Mouse (Mus musculus) forebrain, embryonic 10.5 days (tissue): ENCODE results near the gene Gm49673. TPM values are rescaled to one million over a fixed set of nuclear protein-coding genes. Genes with fewer than 3 reads are reported as not detected.
A peak's percentile ranks its signal among the peaks of the same experiment; 100 is the strongest.
"Not testable (repeated sequence)": the region's sequence is repeated elsewhere in the genome, so short reads cannot be mapped to it uniquely, and the experiment has no call there.

Experiments used
- DNase-seq: peaks from one replicate; pipeline ENCODE4 v3.0.0-alpha.2; 2017; ENCODE audit warnings: low spot score; ENCODE audit errors: extremely low spot score
- H3K27ac ChIP-seq: fragments of 300-500 bp; sonication (generic); 2 replicates; pipeline ENCODE4 v1.5.1; 2016; ENCODE audit warnings: mild to moderate bottlenecking
- H3K27me3 ChIP-seq: fragments of 300-500 bp; sonication (generic); 2 replicates; pipeline ENCODE4 v1.6.1; 2016; ENCODE audit warnings: mild to moderate bottlenecking; ENCODE audit not compliant: poor library complexity, severe bottlenecking
- H3K36me3 ChIP-seq: fragments of 300-500 bp; sonication (generic); replicated peaks from 2 replicates; pipeline ENCODE4 v1.6.1; 2016; ENCODE audit warnings: mild to moderate bottlenecking, moderate library complexity
- H3K4me1 ChIP-seq: fragments of 300-500 bp; sonication (generic); 2 replicates; pipeline ENCODE4 v1.6.1; 2016
- H3K4me3 ChIP-seq: fragments of 300-500 bp; sonication (generic); 2 replicates; pipeline ENCODE4 v1.5.1; 2016; ENCODE audit warnings: mild to moderate bottlenecking, moderate library complexity
- H3K9me3 ChIP-seq: fragments of 300-500 bp; sonication (generic); 2 replicates; pipeline ENCODE4 v1.6.1; 2016; ENCODE audit warnings: mild to moderate bottlenecking, moderate library complexity
- WGBS: fragments of 180-500 bp; shearing (Covaris S2); methylation state at CpG from one replicate; pipeline ENCODE4 v1.1.7; 2016; 5-methylcytosine and 5-hydroxymethylcytosine counted together
- polyA plus RNA-seq: library from polyadenylated mRNA; unstranded; fragments of >200 nt; fragmentation: Nextera tagmentation; extraction: Ambion mirVana; gene quantifications from 2 replicates; pipeline ENCODE4 v1.2.1, GENCODE M21; 2016

Gm49673 gene
- polyA plus RNA-seq = 0.22 and 0.31 TPM in 2 replicates

GRCm38 (mm10) chr17:8147439-8148316 lies at the start of gene Gm49673, which contains the start of gene Rnaset2a:
TSS of gene Gm49673 (minus strand) at chr17:8147788.
TSS of gene Rnaset2a (minus strand) at chr17:8148097.
- peak; percentile 32 for DNase-seq
- WGBS = 2% methylated on average over 56 of the region's 67 CpGs
- not testable (repeated sequence) for H3K9me3 ChIP-seq, H3K4me1 ChIP-seq, H3K27me3 ChIP-seq, H3K36me3 ChIP-seq
- H3K27ac ChIP-seq = peak within 1 kb of the TSS; percentile 85
- H3K4me3 ChIP-seq = peak within 1 kb of the TSS; percentile 58

GRCm38 (mm10) chr17:8195685-8196376 lies 48.2 kb upstream of the Gm49673 start:
- H3K4me1 ChIP-seq = no peaks in the 10 kb centered on the region
- WGBS = 93% methylated on average over 8 of the region's 8 CpGs
- H3K27me3 ChIP-seq = no peaks in the 10 kb centered on the region
- peaks cover 64% of the 10 kb centered on the region for H3K36me3 ChIP-seq
- H3K4me3 ChIP-seq = no peak overlapping the region
- DNase-seq = no peak
- H3K9me3 ChIP-seq = no peaks in the 10 kb centered on the region
- no peak overlapping the region for H3K27ac ChIP-seq

GRCm38 (mm10) chr17:8193678-8194077 lies 46.1 kb upstream of the Gm49673 start:
- WGBS = 92% methylated on average over 8 of the region's 8 CpGs
- H3K27ac ChIP-seq = no peak overlapping the region
- H3K9me3 ChIP-seq = no peaks in the 10 kb centered on the region
- no peak for DNase-seq
- H3K27me3 ChIP-seq = no peaks in the 10 kb centered on the region
- no peak overlapping the region for H3K4me3 ChIP-seq
- H3K4me1 ChIP-seq = no peaks in the 10 kb centered on the region
- H3K36me3 ChIP-seq = peaks cover 86% of the 10 kb centered on the region

GRCm38 (mm10) chr17:8184217-8184616 lies 36.6 kb upstream of the Gm49673 start:
- no peak for DNase-seq
- H3K9me3 ChIP-seq = no peaks in the 10 kb centered on the region

DNA sequence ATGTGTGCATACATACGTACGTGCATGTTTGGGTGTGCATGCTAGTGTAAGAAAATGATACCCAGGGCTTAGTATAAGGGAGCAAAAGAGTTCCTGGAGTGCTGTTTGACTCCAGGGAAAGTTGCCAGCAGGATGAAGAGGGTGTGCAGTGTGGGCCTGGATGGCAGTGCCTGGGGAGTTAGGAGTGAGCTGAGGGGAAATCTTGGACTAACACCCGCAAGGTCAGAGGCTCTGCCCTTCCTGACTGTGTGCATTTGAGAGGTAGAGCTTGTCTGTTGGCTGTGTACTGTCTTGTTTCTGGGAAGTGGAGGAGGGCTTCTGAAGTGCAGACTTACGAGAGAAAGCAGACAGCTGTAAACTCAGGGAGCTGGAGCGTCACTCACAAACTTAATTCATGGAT lies 36.2 kb upstream of the Gm49673 start:
- Histone ChIP-seq H3K4me3 (no peak overlapping the region), H3K9me3 (no peaks in the 10 kb centered on the region), H3K36me3 (peaks cover 89% of the 10 kb centered on the region), H3K27ac (no peak overlapping the region), H3K4me1 (no peaks in the 10 kb centered on the region), H3K27me3 (no peaks in the 10 kb centered on the region)
- DNase-seq = no peak
- WGBS = 92% methylated on average over 5 of the region's 5 CpGs

More at GRCm38 (mm10) chr17:8184217-8184616, 36.6 kb upstream of the Gm49673 start:
- no peak overlapping the region for H3K4me3 ChIP-seq
- H3K27me3 ChIP-seq = no peaks in the 10 kb centered on the region
- H3K36me3 ChIP-seq = peaks cover 90% of the 10 kb centered on the region
- H3K4me1 ChIP-seq = no peaks in the 10 kb centered on the region
- no peak overlapping the region for H3K27ac ChIP-seq
- WGBS = 94% methylated on average over 7 of the region's 7 CpGs

GRCm38 (mm10) chr17:8177090-8177489 lies 29.5 kb upstream of the Gm49673 start:
- H3K27me3 ChIP-seq = no peaks in the 10 kb centered on the region
- peaks cover 4% of the 10 kb centered on the region; the same call in 1 of the 2 replicates for H3K4me1 ChIP-seq
- peaks cover 96% of the 10 kb centered on the region for H3K36me3 ChIP-seq
- H3K4me3 ChIP-seq = no peak overlapping the region
- H3K27ac ChIP-seq = no peak overlapping the region
- DNase-seq = no peak
- H3K9me3 ChIP-seq = no peaks in the 10 kb centered on the region
- WGBS = 96% methylated on average over 5 of the region's 5 CpGs

DNA sequence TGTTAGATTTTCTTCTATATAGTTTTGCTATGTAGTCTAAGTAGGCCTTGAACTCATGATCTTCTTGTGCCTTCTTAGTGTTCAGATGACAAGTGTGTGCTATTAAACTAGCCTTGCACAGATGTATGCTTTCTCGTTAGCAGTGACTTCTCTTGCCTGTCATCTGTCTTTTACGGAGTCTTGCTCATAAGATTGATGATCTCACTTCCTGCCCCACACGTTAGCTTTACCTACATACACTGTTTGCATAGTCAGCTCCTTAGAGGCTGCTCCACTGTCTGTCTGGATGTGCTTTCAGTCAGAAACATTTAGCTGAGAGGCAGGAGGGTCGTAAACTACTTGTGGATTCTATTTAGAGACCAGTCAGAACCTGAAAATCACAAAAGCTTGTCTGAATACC lies 23.5 kb upstream of the Gm49673 start:
- Histone ChIP-seq H3K4me1 (no peaks in the 10 kb centered on the region), H3K36me3 (peaks cover 76% of the 10 kb centered on the region), H3K4me3 (no peak overlapping the region), H3K9me3 (no peaks in the 10 kb centered on the region), H3K27me3 (no peaks in the 10 kb centered on the region), H3K27ac (no peak overlapping the region)
- 87% methylated on average over 4 of the region's 4 CpGs for WGBS
- DNase-seq = no peak

- Histone ChIP-seq H3K36me3 (peaks cover 68% of the 10 kb centered on the region), H3K27me3 (no peaks in the 10 kb centered on the region), H3K9me3 (no peaks in the 10 kb centered on the region), H3K4me1 (no peaks in the 10 kb centered on the region), H3K27ac (no peak overlapping the region), H3K4me3 (no peak overlapping the region)
- 95% methylated on average over 7 of the region's 7 CpGs for WGBS
- DNase-seq = no peak
These were observed 22.7 kb upstream of the Gm49673 start for GRCm38 (mm10) chr17:8170331-8170730.

GRCm38 (mm10) chr17:8167436-8167835 lies 19.8 kb upstream of the Gm49673 start:
- H3K27me3 ChIP-seq, H3K27ac ChIP-seq, H3K9me3 ChIP-seq, DNase-seq, H3K4me3 ChIP-seq, H3K4me1 ChIP-seq: not testable (repeated sequence)
- 93% methylated on average over 7 of the region's 8 CpGs for WGBS
- H3K36me3 ChIP-seq = peaks cover 39% of the 10 kb centered on the region

GRCm38 (mm10) chr17:8166454-8166853 lies 18.9 kb upstream of the Gm49673 start:
- not testable (repeated sequence) for H3K27ac ChIP-seq, H3K9me3 ChIP-seq, DNase-seq, H3K4me1 ChIP-seq, H3K27me3 ChIP-seq
- 41% methylated on average over 2 of the region's 3 CpGs for WGBS
- peak overlapping the region; percentile 59 for H3K4me3 ChIP-seq
- peaks cover 30% of the 10 kb centered on the region for H3K36me3 ChIP-seq

DNA sequence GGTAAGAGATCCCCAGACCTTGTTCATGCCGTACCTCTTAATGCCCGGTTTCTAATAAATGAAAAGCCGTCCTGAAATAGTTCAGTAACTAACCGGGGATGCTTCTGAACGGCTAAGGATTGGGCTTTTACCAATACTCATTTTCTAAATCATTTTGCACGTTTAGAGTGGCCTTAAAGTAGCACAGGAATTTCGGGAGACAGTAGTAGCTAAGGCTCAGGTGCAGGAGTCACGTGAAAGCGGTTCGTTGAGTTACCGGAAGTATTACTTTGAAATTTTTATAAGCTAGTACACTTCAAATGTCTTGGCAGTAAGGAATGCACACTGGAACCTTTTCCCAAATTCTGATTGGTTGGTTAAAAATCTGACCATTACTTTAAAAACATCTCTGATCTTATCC lies 18.4 kb upstream of the Gm49673 start:
- not testable (repeated sequence) for H3K9me3 ChIP-seq, DNase-seq, H3K4me1 ChIP-seq, H3K27me3 ChIP-seq
- 3% methylated on average over 11 of the region's 11 CpGs for WGBS
- Histone ChIP-seq H3K4me3 (peak overlapping the region; percentile 59), H3K27ac (peak overlapping the region; percentile 89; the same call in 1 of the 2 replicates), H3K36me3 (peaks cover 25% of the 10 kb centered on the region)

GRCm38 (mm10) chr17:8165608-8165945 lies 18.0 kb upstream of the Gm49673 start:
- H3K27ac ChIP-seq = peak overlapping the region; percentile 89

More at GRCm38 (mm10) chr17:8165608-8165945, 18.0 kb upstream of the Gm49673 start:
- not testable (repeated sequence) for DNase-seq, H3K27me3 ChIP-seq, H3K4me1 ChIP-seq, H3K9me3 ChIP-seq
- under 1% methylated on average over 42 of the region's 42 CpGs for whole genome bisulfite sequencing
- Histone ChIP-seq H3K36me3 (peaks cover 21% of the 10 kb centered on the region), H3K4me3 (peak overlapping the region; percentile 59)
